Mouse (Mus musculus) small intestine, adult 2 months (tissue): ENCODE measurements around the gene 1700014D04Rik. TPM values are rescaled to one million over a fixed set of nuclear protein-coding genes. Genes with fewer than 3 reads are reported as not detected.

Experiments used
- H3K27ac ChIP-seq: fragments of 200-500 bp; 2 replicates; pipeline ENCODE4 v1.5.1; 2012; ENCODE audit warnings: low read depth, low read length, control low read depth, inconsistent platforms; ENCODE audit not compliant: insufficient read depth
- H3K27me3 ChIP-seq: fragments of 200-500 bp; 2 replicates; pipeline ENCODE4 v1.6.1; 2012; ENCODE audit warnings: mild to moderate bottlenecking, moderate library complexity, low read length, inconsistent platforms; ENCODE audit not compliant: control insufficient read depth, insufficient read depth
- H3K36me3 ChIP-seq: fragments of 200-500 bp; 2 replicates; pipeline ENCODE4 v1.6.1; 2012; ENCODE audit warnings: mild to moderate bottlenecking, low read length, control low read depth, inconsistent platforms; ENCODE audit not compliant: control insufficient read depth, insufficient read depth
- H3K4me1 ChIP-seq: fragments of 200-500 bp; 2 replicates; pipeline ENCODE4 v1.6.1; 2012; ENCODE audit warnings: low read length, inconsistent platforms, mixed read lengths; ENCODE audit not compliant: control insufficient read depth, insufficient read depth, insufficient read length
- H3K4me3 ChIP-seq: fragments of 200-500 bp; 2 replicates; pipeline ENCODE4 v1.5.1; 2012; ENCODE audit warnings: low read depth, mild to moderate bottlenecking, control low read depth, inconsistent platforms, low read length, moderate library complexity
- CTCF ChIP-seq: fragments of 200-500 bp; IDR thresholded peaks from 2 replicates; pipeline ENCODE4 v1.5.1; 2012; ENCODE audit warnings: low read depth, mild to moderate bottlenecking, control low read depth, inconsistent platforms, low read length, moderate library complexity, mixed read lengths; ENCODE audit not compliant: insufficient replicate concordance, insufficient read length; ENCODE audit errors: extremely low read depth
- POLR2A ChIP-seq: fragments of 200-500 bp; IDR thresholded peaks from 2 replicates; pipeline ENCODE4 v1.6.1; 2012; ENCODE audit warnings: low read depth, mild to moderate bottlenecking, control low read depth, inconsistent platforms, low read length, moderate library complexity
- WGBS: fragments of 180-500 bp; shearing (Covaris S2); methylation state at CpG from one replicate; pipeline ENCODE4 v1.1.7; 2018; 5-methylcytosine and 5-hydroxymethylcytosine counted together
- polyA plus RNA-seq: library from polyadenylated mRNA; depleted of rRNA; stranded (reverse); fragments of >200 nt; gene quantifications from 2 replicates; pipeline ENCODE4 v1.2.3, GENCODE M21; 2012

1700014D04Rik gene
- polyA plus RNA-seq, 1 experiment: not detected

GRCm38 (mm10) chr13:59762791-59763190 lies 16.2 kb upstream of the 1700014D04Rik start:
- Histone ChIP-seq H3K27ac (no peak overlapping the region), H3K4me3 (no peak overlapping the region), H3K36me3 (peaks cover 33% of the 10 kb centered on the region), H3K27me3 (no peaks in the 10 kb centered on the region), H3K4me1 (peaks cover 14% of the 10 kb centered on the region)
- TF ChIP-seq CTCF (no peak), POLR2A (no peak)
- WGBS: 85% methylated on average over 7 of the region's 7 CpGs

GRCm38 (mm10) chr13:59756906-59757305 lies 10.4 kb upstream of the 1700014D04Rik start:
- Histone ChIP-seq H3K4me3 (no peak overlapping the region), H3K36me3 (peaks cover 44% of the 10 kb centered on the region), H3K27me3 (no peaks in the 10 kb centered on the region), H3K4me1 (no peaks in the 10 kb centered on the region), H3K27ac (no peak overlapping the region)
- WGBS: 96% methylated on average over 7 of the region's 7 CpGs
- TF ChIP-seq CTCF: no peak
- no peak for TF ChIP-seq POLR2A

- no peaks in the 10 kb centered on the region for H3K27me3 ChIP-seq
- H3K4me3 ChIP-seq: no peak overlapping the region
- 80% methylated on average over 12 of the region's 12 CpGs for WGBS
- no peak for TF ChIP-seq POLR2A
- no peak for TF ChIP-seq CTCF
- H3K4me1 ChIP-seq: no peaks in the 10 kb centered on the region
- peaks cover 10% of the 10 kb centered on the region for H3K36me3 ChIP-seq
- H3K27ac ChIP-seq: no peak overlapping the region
Observed at GRCm38 (mm10) chr13:59750310-59750709, 3.8 kb upstream of the 1700014D04Rik start.

- H3K4me1 ChIP-seq: no peaks in the 10 kb centered on the region
- TF ChIP-seq CTCF: no peak
- no peak for TF ChIP-seq POLR2A
- H3K4me3 ChIP-seq: no peak overlapping the region
- H3K27ac ChIP-seq: no peak overlapping the region
- H3K36me3 ChIP-seq: no peaks in the 10 kb centered on the region
- H3K27me3 ChIP-seq: no peaks in the 10 kb centered on the region
- WGBS: 77% methylated on average over 6 of the region's 6 CpGs
Observed at GRCm38 (mm10) chr13:59746164-59746563, 388 bp downstream of the 1700014D04Rik start.

GRCm38 (mm10) chr13:59745462-59745861 lies 1.1 kb downstream of the 1700014D04Rik start:
- Histone ChIP-seq H3K27me3 (no peaks in the 10 kb centered on the region), H3K4me1 (no peaks in the 10 kb centered on the region), H3K4me3 (no peak overlapping the region), H3K27ac (no peak overlapping the region), H3K36me3 (no peaks in the 10 kb centered on the region)
- TF ChIP-seq POLR2A (no peak), CTCF (no peak)
- 80% methylated on average over 6 of the region's 6 CpGs for WGBS

GRCm38 (mm10) chr13:59741697-59742096 lies 4.9 kb downstream of the 1700014D04Rik start:
- no peaks in the 10 kb centered on the region for H3K4me1 ChIP-seq
- H3K4me3 ChIP-seq: no peak overlapping the region
- H3K36me3 ChIP-seq: no peaks in the 10 kb centered on the region
- H3K27ac ChIP-seq: no peak overlapping the region
- no peak for TF ChIP-seq POLR2A
- peak; percentile 26; the same call in 1 of the 2 replicates for TF ChIP-seq CTCF
- WGBS: 59% methylated on average over 10 of the region's 10 CpGs
- no peaks in the 10 kb centered on the region for H3K27me3 ChIP-seq

- no peaks in the 10 kb centered on the region for H3K36me3 ChIP-seq
- H3K4me3 ChIP-seq: no peak overlapping the region
- TF ChIP-seq POLR2A (no peak), CTCF (no peak)
- no peak overlapping the region for H3K27ac ChIP-seq
- no peaks in the 10 kb centered on the region for H3K4me1 ChIP-seq
- 77% methylated on average over 11 of the region's 11 CpGs for WGBS
- H3K27me3 ChIP-seq: no peaks in the 10 kb centered on the region
Observed at GRCm38 (mm10) chr13:59741096-59741495, 5.5 kb downstream of the 1700014D04Rik start.
